Mouse (Mus musculus): ENCODE results near the gene Odf4. TPM values are rescaled to one million over a fixed set of nuclear protein-coding genes. Genes with fewer than 3 reads are reported as not detected.

Gene Odf4
- polyA plus RNA-seq, 1 experiment from 2014 or later = 1.3 TPM

- H3K9ac ChIP-seq (replicated peaks; ENCODE audit: low read depth, low read length) = peak overlapping the region; percentile 76
- H3K4me1 ChIP-seq (ENCODE audit: control insufficient read depth, insufficient read depth, low read length) = peaks cover 7% of the 10 kb centered on the region
- no peak for ATAC-seq (ENCODE audit: low read depth)
Measured at GRCm38 (mm10) chr11:68902047-68902364, 24.9 kb downstream of the Odf4 start.

GRCm38 (mm10) chr11:68901351-68902046 lies 25.4 kb downstream of the Odf4 start, which contains the start of gene Rpl26:
Gene Rpl26 (plus strand): TSS chr11:68901583.
- peaks cover 36% of the 10 kb centered on the region for H3K36me3 ChIP-seq (ENCODE audit: control insufficient read depth, insufficient read depth, low read length)
- H3K27ac ChIP-seq (ENCODE audit: low read depth, low read length) = peak within 1 kb of the TSS; percentile 83
- under 1% methylated on average over 52 of the region's 52 CpGs for WGBS
- peaks cover 7% of the 10 kb centered on the region for H3K4me1 ChIP-seq (ENCODE audit: control insufficient read depth, insufficient read depth, low read length)
- H3K4me2 ChIP-seq (ENCODE audit: low read depth, low read length) = peak within 1 kb of the TSS; percentile 63
- peak within 1 kb of the TSS; percentile 72 for H3K4me3 ChIP-seq (ENCODE audit: low read depth, low read length)
- H3K9ac ChIP-seq (replicated peaks; ENCODE audit: low read depth, low read length) = peak within 1 kb of the TSS; percentile 76
- no peaks in the 10 kb centered on the region for H3K27me3 ChIP-seq (ENCODE audit: control insufficient read depth, insufficient read depth, low read length)
- ATAC-seq (ENCODE audit: low read depth) = peak; percentile 90
- H3K9me3 ChIP-seq (ENCODE audit: control insufficient read depth, low read length) = no peaks in the 10 kb centered on the region

More at GRCm38 (mm10) chr11:68902047-68902364, 24.9 kb downstream of the Odf4 start:
- Histone ChIP-seq H3K27ac (ENCODE audit: low read depth, low read length) (peak overlapping the region; percentile 83), H3K4me3 (ENCODE audit: low read depth, low read length) (peak overlapping the region; percentile 72), H3K36me3 (ENCODE audit: control insufficient read depth, insufficient read depth, low read length) (peaks cover 41% of the 10 kb centered on the region), H3K4me2 (ENCODE audit: low read depth, low read length) (peak overlapping the region; percentile 62), H3K9me3 (ENCODE audit: control insufficient read depth, low read length) (no peaks in the 10 kb centered on the region), H3K27me3 (ENCODE audit: control insufficient read depth, insufficient read depth, low read length) (no peaks in the 10 kb centered on the region)
- WGBS = under 1% methylated on average over 10 of the region's 10 CpGs

- no peaks in the 10 kb centered on the region for H3K9me3 ChIP-seq (ENCODE audit: control insufficient read depth, low read length)
- peak; percentile 39 for ATAC-seq (ENCODE audit: low read depth)
- WGBS = 28% methylated on average over 31 of the region's 31 CpGs
- H3K4me1 ChIP-seq (ENCODE audit: control insufficient read depth, insufficient read depth, low read length) = peaks cover 7% of the 10 kb centered on the region
- peak overlapping the region; percentile 72 for H3K4me3 ChIP-seq (ENCODE audit: low read depth, low read length)
- peak overlapping the region; percentile 63 for H3K4me2 ChIP-seq (ENCODE audit: low read depth, low read length)
- no peak overlapping the region for H3K27ac ChIP-seq (ENCODE audit: low read depth, low read length)
- H3K27me3 ChIP-seq (ENCODE audit: control insufficient read depth, insufficient read depth, low read length) = no peaks in the 10 kb centered on the region
- H3K9ac ChIP-seq (replicated peaks; ENCODE audit: low read depth, low read length) = peak overlapping the region; percentile 51
- H3K36me3 ChIP-seq (ENCODE audit: control insufficient read depth, insufficient read depth, low read length) = peaks cover 28% of the 10 kb centered on the region
Measured at GRCm38 (mm10) chr11:68900519-68901350, 26.1 kb downstream of the Odf4 start.

- H3K9ac ChIP-seq (replicated peaks; ENCODE audit: low read depth, low read length) = no peak overlapping the region
- no peaks in the 10 kb centered on the region for H3K27me3 ChIP-seq (ENCODE audit: control insufficient read depth, insufficient read depth, low read length)
- H3K36me3 ChIP-seq (ENCODE audit: control insufficient read depth, insufficient read depth, low read length) = peaks cover 19% of the 10 kb centered on the region
- H3K27ac ChIP-seq (ENCODE audit: low read depth, low read length) = no peak overlapping the region
- ATAC-seq (ENCODE audit: low read depth) = no peak
- 89% methylated on average over 8 of the region's 8 CpGs for WGBS
- H3K4me2 ChIP-seq (ENCODE audit: low read depth, low read length) = no peak overlapping the region
- H3K9me3 ChIP-seq (ENCODE audit: control insufficient read depth, low read length) = no peaks in the 10 kb centered on the region
- H3K4me1 ChIP-seq (ENCODE audit: control insufficient read depth, insufficient read depth, low read length) = peaks cover 7% of the 10 kb centered on the region
- no peak overlapping the region for H3K4me3 ChIP-seq (ENCODE audit: low read depth, low read length)
Measured at GRCm38 (mm10) chr11:68899815-68900214, 27.1 kb downstream of the Odf4 start.

- Histone ChIP-seq H3K27me3 (ENCODE audit: control insufficient read depth, insufficient read depth, low read length) (no peaks in the 10 kb centered on the region), H3K4me1 (ENCODE audit: control insufficient read depth, insufficient read depth, low read length) (peaks cover 7% of the 10 kb centered on the region), H3K9me3 (ENCODE audit: control insufficient read depth, low read length) (no peaks in the 10 kb centered on the region), H3K36me3 (ENCODE audit: control insufficient read depth, insufficient read depth, low read length) (peaks cover 11% of the 10 kb centered on the region), H3K27ac (ENCODE audit: low read depth, low read length) (no peak overlapping the region), H3K4me3 (ENCODE audit: low read depth, low read length) (no peak overlapping the region), H3K4me2 (ENCODE audit: low read depth, low read length) (no peak overlapping the region), H3K9ac (replicated peaks; ENCODE audit: low read depth, low read length) (no peak overlapping the region)
- WGBS = 93% methylated on average over 6 of the region's 6 CpGs
- no peak for ATAC-seq (ENCODE audit: low read depth)
Measured at GRCm38 (mm10) chr11:68898790-68899189, 28.1 kb downstream of the Odf4 start.

- no peak overlapping the region for H3K4me3 ChIP-seq (ENCODE audit: low read depth, low read length)
- H3K4me2 ChIP-seq (ENCODE audit: low read depth, low read length) = no peak overlapping the region
- no peaks in the 10 kb centered on the region for H3K9me3 ChIP-seq (ENCODE audit: control insufficient read depth, low read length)
- peaks cover 6% of the 10 kb centered on the region for H3K4me1 ChIP-seq (ENCODE audit: control insufficient read depth, insufficient read depth, low read length)
- H3K9ac ChIP-seq (replicated peaks; ENCODE audit: low read depth, low read length) = no peak overlapping the region
- H3K27me3 ChIP-seq (ENCODE audit: control insufficient read depth, insufficient read depth, low read length) = no peaks in the 10 kb centered on the region
- no peak overlapping the region for H3K27ac ChIP-seq (ENCODE audit: low read depth, low read length)
- ATAC-seq (ENCODE audit: low read depth) = no peak
- WGBS = 81% methylated on average over 6 of the region's 6 CpGs
- peaks cover 2% of the 10 kb centered on the region; the same call in 1 of the 2 replicates for H3K36me3 ChIP-seq (ENCODE audit: control insufficient read depth, insufficient read depth, low read length)
Measured at GRCm38 (mm10) chr11:68897838-68898237, 29.0 kb downstream of the Odf4 start.

- no peak for ATAC-seq (ENCODE audit: low read depth)
- no peak overlapping the region for H3K27ac ChIP-seq (ENCODE audit: low read depth, low read length)
- WGBS = 59% methylated on average over 4 of the region's 4 CpGs
- H3K9me3 ChIP-seq (ENCODE audit: control insufficient read depth, low read length) = no peaks in the 10 kb centered on the region
- no peaks in the 10 kb centered on the region for H3K36me3 ChIP-seq (ENCODE audit: control insufficient read depth, insufficient read depth, low read length)
- H3K9ac ChIP-seq (replicated peaks; ENCODE audit: low read depth, low read length) = no peak overlapping the region
- no peak overlapping the region for H3K4me3 ChIP-seq (ENCODE audit: low read depth, low read length)
- H3K4me1 ChIP-seq (ENCODE audit: control insufficient read depth, insufficient read depth, low read length) = no peaks in the 10 kb centered on the region
- H3K27me3 ChIP-seq (ENCODE audit: control insufficient read depth, insufficient read depth, low read length) = no peaks in the 10 kb centered on the region
- H3K4me2 ChIP-seq (ENCODE audit: low read depth, low read length) = no peak overlapping the region
Measured at GRCm38 (mm10) chr11:68897120-68897519, 29.8 kb downstream of the Odf4 start.

GRCm38 (mm10) chr11:68896247-68896646 lies 30.6 kb downstream of the Odf4 start:
- Histone ChIP-seq H3K4me1 (ENCODE audit: control insufficient read depth, insufficient read depth, low read length) (no peaks in the 10 kb centered on the region), H3K4me3 (ENCODE audit: low read depth, low read length) (no peak overlapping the region), H3K9ac (replicated peaks; ENCODE audit: low read depth, low read length) (no peak overlapping the region), H3K9me3 (ENCODE audit: control insufficient read depth, low read length) (no peaks in the 10 kb centered on the region), H3K27ac (ENCODE audit: low read depth, low read length) (no peak overlapping the region), H3K36me3 (ENCODE audit: control insufficient read depth, insufficient read depth, low read length) (no peaks in the 10 kb centered on the region), H3K27me3 (ENCODE audit: control insufficient read depth, insufficient read depth, low read length) (no peaks in the 10 kb centered on the region), H3K4me2 (ENCODE audit: low read depth, low read length) (no peak overlapping the region)
- ATAC-seq (ENCODE audit: low read depth) = no peak
- WGBS = 89% methylated on average over 5 of the region's 5 CpGs

GRCm38 (mm10) chr11:68893911-68894464 lies 32.9 kb downstream of the Odf4 start:
- Histone ChIP-seq H3K27me3 (ENCODE audit: control insufficient read depth, insufficient read depth, low read length) (no peaks in the 10 kb centered on the region), H3K4me2 (ENCODE audit: low read depth, low read length) (no peak overlapping the region), H3K36me3 (ENCODE audit: control insufficient read depth, insufficient read depth, low read length) (no peaks in the 10 kb centered on the region), H3K27ac (ENCODE audit: low read depth, low read length) (no peak overlapping the region), H3K4me3 (ENCODE audit: low read depth, low read length) (no peak overlapping the region), H3K9ac (replicated peaks; ENCODE audit: low read depth, low read length) (no peak overlapping the region), H3K9me3 (ENCODE audit: control insufficient read depth, low read length) (no peaks in the 10 kb centered on the region), H3K4me1 (ENCODE audit: control insufficient read depth, insufficient read depth, low read length) (no peaks in the 10 kb centered on the region)
- whole genome bisulfite sequencing = 76% methylated on average over 12 of the region's 12 CpGs
- ATAC-seq (ENCODE audit: low read depth) = no peak
